Mouse (Mus musculus): ENCODE measurements around the gene Mtg2. TPM values are rescaled to one million over a fixed set of nuclear protein-coding genes. Genes with fewer than 3 reads are reported as not detected.

Mtg2 gene
- total RNA-seq, 2 experiments from 2014 or later, result 1.3 to 2.6 TPM

DNA sequence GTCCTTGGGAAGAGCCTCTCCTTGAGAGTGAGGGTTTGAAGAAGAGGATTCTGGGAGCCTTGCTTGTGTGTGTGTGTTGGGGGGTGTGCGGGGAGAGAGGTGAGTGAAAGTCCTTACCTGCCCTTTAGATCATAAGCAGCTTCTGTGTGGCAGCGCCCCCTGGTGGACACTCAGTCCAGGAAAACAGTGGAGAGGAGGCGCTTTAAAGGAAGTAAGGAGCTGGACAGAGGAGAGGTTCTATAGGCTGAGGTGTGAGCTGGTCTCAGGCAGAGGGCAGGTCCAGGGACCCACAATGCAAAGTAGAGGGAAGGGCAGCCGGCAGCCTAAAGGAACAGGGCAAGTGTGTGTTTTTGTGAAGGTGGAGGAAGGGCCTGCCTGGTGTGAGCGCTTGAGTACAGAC, 19.4 kb upstream of the Mtg2 start:
- peak; percentile 68 for ATAC-seq (replicated peaks; ENCODE audit: low FRiP score, poor library complexity, severe bottlenecking)

DNA sequence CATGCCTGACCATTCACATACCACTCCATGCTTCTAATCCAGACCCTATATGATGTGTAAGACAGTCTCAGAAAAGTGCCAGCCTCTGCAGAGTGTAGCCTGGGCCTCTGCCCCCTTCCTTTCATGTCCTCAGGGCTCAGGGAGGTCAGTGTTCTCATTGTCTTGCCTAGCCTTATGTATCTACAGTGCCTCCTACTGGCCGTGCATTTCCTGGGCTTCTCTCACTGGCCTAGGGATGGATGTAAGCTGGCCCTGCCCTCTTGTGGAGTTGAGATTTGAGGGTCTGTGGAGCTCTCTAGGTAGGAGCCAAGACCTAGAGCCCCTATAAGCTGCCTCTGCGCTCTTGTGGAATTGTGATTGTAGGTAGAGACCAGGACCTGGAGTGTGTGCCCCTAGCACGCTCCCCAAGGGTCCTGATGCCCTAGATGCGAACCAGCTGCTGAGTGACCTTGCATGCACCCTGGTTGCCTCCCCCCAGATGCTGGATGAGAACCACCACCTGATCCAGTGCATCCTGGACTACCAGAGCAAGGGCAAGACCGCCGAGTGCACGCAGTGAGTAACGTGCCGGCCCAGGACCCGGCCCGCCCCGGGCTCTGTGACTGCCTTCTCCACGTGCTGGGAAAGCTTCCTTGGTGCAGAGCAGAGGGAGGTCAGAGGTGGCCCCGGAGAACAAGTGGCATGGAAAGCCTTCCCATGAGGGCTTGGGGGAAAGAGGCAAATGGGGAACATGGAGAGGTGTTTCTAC, 18.2 kb upstream of the Mtg2 start:
- ATAC-seq (replicated peaks; ENCODE audit: low FRiP score, poor library complexity, severe bottlenecking), result 0 out of 2 replicates have a peak, but pooled peaks have one; percentile 16

DNA sequence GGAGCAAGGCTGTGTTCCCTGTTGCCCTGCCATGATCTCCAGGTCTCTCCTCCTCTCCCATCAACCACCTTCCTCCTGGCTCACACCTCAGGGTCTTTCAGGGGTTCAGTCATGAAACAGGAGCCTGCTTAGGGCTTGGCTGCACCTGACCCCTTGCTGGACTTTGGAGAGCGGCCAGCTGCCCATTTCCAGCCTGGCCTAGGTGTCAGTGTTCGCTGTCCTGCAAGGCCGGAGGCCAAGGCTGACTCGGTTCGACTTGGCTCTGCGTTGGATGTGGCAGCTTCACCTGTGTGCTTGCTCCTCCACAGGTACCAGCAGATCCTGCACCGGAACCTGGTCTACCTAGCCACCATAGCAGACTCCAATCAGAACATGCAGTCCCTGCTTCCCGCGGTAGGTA, 17.4 kb upstream of the Mtg2 start:
- no peak for ATAC-seq (replicated peaks; ENCODE audit: low FRiP score, poor library complexity, severe bottlenecking)

GRCm38 (mm10) chr2:180063338-180064131, 6.9 kb upstream of the Mtg2 start:
- no peak for ATAC-seq (replicated peaks; ENCODE audit: low FRiP score, poor library complexity, severe bottlenecking)

DNA sequence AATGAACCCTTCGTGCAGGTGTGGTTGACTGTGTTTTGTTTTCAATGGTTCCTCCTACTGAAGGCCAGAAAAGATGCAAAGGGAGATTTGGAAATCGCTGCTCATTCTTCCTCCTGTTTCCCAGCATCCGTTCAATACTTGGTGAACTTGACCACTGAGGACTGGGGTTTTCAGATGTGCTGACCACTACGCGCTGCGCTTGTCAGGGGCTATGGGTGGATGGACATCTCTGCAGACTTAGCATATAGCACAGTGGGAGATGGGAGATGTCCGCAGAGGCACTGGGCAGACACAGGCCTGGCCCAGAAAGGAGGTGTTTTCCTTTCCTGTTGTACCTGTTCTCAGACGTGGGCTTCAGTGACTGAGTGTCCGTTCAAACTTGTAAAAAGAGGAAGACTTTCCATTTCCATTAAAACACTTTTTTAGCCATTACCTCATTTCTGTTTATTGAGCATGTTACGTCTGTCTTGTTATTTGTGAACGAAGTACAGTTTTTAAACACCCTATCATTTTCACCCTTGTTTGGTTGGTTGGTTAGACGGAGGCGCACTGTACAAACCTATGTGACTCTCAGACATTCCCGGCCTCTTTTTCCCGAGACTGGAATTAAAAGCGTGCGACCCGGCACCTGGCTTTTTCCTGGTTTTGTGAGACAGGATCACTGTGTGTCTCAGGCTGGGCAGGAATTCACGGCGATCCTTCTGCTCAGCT, 463 bp upstream of the Mtg2 start:
- ATAC-seq (replicated peaks; ENCODE audit: low FRiP score, poor library complexity, severe bottlenecking), result peak; percentile 19

DNA sequence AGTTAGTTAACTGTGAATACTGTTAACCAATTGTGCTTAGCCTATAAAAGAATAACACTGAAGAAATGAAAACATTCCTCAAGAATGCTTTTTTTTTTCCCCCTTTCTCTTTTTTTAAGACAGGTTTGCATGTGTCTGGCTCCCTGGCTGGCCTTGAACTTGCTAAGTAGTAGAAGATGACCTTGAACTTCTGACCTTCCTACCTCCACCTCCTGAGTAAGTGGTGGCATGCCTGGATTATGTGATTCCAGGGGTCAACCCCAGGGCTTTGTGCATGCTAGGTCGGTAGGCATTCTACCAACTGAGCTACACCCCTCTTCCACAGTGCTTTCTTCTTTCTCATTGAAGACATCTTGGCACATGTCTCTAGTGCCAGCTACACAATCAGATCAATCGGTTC, 1.3 kb downstream of the Mtg2 start:
- ATAC-seq (replicated peaks; ENCODE audit: low FRiP score, poor library complexity, severe bottlenecking), result no peak

DNA sequence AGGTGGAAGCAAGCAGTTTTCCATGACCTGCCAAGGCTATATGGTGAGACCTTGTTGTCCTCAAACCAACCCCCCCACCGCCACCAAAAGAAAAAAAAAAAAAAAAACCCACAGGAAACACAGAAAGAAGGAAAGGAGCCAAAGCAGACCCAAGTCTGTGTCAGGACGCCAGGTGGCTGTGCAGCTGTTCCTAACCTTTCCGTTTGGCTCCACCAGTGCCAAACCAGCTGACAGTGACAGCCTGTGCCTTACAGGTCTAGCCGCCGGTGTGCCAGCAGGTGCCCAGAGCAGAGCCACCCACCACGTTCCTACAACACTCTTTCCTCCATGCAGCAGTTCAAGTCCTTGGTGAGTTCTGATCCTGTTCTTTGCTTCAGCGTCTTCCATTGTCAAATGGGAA, 2.5 kb downstream of the Mtg2 start:
- ATAC-seq (replicated peaks; ENCODE audit: low FRiP score, poor library complexity, severe bottlenecking), result no peak

GRCm38 (mm10) chr2:180077622-180078021, 7.2 kb downstream of the Mtg2 start:
- ATAC-seq (replicated peaks; ENCODE audit: low FRiP score, poor library complexity, severe bottlenecking), result peak; percentile 22; the same call in 1 of the 2 replicates

DNA sequence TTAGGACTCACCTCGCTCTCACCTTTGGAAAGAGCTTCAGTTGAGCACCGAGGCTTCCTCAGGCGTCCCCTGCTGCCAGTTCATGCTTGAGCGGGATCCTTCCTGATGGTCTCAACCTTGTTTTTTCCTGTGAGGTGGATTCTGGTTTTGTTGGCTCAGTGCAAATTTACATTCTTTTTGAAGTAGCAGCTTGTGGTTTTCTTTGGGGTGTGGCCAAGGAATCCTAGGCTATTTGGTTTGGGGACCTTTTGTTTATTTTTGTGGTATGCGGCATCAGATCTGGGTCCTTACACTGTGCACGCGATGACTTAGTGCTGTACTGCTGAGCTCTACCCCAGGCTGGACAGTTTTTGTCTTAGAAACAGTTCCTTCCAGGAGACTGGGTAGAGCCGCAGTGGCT, 10.3 kb downstream of the Mtg2 start:
- ATAC-seq (replicated peaks; ENCODE audit: low FRiP score, poor library complexity, severe bottlenecking), result no peak

GRCm38 (mm10) chr2:180083063-180083462, 12.7 kb downstream of the Mtg2 start:
- ATAC-seq (replicated peaks; ENCODE audit: low FRiP score, poor library complexity, severe bottlenecking), result no peak

GRCm38 (mm10) chr2:180084565-180084964, 14.2 kb downstream of the Mtg2 start:
- no peak for ATAC-seq (replicated peaks; ENCODE audit: low FRiP score, poor library complexity, severe bottlenecking)

DNA sequence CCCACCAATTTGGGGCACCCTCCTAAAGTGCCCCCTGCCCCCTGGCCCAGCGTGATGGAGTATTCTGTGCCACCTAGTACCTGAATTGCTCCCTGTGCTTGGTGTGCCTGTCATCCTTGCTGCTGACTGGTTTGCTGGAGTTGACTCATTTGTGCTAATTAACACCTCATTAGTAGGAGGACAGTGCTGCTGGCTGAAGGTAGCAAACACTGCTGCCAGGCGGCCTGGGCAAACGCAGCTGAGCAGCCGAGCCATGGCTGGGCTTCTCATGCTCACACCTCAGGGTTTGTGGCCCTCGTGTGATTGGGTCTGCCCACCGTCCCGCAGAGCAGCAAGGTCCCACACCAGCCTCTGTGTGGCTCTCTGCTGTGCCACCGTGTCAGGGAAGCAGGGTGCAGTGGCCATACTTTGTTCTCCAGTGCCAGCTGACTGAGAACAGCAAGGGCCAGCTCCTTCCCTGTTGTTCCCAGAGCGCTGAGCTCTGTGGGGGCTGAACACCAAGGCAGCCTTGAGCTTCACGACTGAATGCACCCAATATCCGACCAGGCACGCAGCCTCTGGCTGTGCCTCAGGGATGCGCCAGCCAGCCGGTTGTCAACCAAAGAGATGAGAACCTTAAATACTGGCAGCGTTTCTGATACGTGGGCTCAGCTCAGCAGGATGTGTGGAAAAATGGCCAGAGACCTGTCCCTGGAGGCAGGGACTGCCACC, 15.7 kb downstream of the Mtg2 start:
- ATAC-seq (replicated peaks; ENCODE audit: low FRiP score, poor library complexity, severe bottlenecking), result no peak

GRCm38 (mm10) chr2:180086637-180087027, 16.2 kb downstream of the Mtg2 start:
- ATAC-seq (replicated peaks; ENCODE audit: low FRiP score, poor library complexity, severe bottlenecking), result no peak

DNA sequence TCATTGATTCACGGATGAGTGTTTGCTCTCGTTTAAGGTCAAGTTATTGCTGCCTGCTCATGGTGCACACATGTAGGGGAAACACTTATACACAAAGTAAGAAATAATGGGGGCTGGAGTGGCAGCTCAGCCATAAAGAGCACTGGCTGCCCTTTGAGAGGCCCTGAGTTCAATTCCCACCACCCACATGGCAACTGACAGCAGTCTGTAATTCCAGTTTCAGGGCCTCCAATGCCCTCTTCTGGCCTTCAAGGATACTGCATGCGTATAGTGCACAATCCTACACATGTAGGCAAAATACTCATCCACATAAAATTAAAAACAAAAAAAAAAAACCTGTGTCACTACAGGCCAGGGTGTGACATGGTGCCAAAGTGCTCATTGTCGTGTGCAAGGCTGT, 17.1 kb downstream of the Mtg2 start:
- ATAC-seq (replicated peaks; ENCODE audit: low FRiP score, poor library complexity, severe bottlenecking), result no peak

DNA sequence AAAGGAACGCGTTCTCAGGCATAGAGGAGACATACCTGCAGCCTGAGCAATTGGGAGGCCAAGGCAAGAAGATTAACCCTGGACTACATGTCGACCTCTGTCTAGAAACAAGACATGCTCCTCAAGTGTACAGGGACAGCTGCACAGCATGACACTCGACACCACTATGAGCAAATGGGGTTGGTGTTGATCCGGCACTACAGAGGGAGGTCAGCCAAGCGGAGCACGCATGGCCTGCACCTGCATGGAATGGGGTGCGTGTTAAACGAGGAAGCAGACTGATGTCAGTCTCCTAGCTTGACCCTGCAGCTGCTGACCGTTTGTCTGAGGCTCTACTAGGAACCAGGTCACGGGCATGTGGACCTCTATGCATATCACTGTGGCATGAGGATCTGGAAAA, 19.9 kb downstream of the Mtg2 start:
- ATAC-seq (replicated peaks; ENCODE audit: low FRiP score, poor library complexity, severe bottlenecking), result peak; percentile 53

GRCm38 (mm10) chr2:180095711-180096110, 25.3 kb downstream of the Mtg2 start:
- no peak for ATAC-seq (replicated peaks; ENCODE audit: low FRiP score, poor library complexity, severe bottlenecking)

DNA sequence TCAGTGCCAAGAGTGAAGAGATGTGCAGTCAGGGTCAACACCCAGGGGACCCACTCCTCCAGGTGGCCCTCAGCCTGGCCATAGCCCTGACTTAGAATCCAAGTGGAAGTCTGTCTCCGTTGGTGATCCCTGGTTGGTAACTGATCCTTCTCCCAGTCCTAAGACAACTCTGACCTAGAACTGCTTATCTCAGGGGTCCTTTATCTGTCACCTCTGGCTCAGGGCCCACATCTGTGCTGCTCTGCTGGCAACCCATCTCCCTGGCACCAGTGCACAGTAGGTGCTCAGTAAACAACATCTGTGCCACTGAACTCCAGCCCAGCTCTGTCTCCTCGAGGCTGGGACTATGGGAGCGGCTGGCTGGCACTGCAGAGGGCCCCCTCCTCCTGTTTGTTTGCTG, 27.2 kb downstream of the Mtg2 start:
- ATAC-seq (replicated peaks; ENCODE audit: low FRiP score, poor library complexity, severe bottlenecking), result no peak

DNA sequence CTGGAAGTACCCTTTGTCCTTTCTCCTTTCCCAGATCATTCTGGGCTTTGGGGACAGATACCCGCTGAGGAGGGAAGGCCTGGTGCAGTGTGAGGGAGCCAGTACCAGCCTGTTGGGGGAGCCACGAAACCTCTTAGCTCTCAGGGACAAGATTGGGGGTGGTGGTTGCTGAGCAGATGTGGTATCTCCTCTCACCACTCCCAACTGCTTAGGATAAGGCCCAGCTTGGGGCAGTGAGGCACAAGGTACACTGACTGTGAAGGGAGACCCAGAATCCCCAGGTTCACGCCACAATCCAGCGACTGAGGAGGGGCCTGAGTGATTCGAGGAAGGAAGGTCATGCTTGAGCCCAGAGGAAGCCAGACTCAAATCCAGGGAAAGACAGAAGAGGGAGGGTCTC, 27.8 kb downstream of the Mtg2 start:
- ATAC-seq (replicated peaks; ENCODE audit: low FRiP score, poor library complexity, severe bottlenecking), result no peak

DNA sequence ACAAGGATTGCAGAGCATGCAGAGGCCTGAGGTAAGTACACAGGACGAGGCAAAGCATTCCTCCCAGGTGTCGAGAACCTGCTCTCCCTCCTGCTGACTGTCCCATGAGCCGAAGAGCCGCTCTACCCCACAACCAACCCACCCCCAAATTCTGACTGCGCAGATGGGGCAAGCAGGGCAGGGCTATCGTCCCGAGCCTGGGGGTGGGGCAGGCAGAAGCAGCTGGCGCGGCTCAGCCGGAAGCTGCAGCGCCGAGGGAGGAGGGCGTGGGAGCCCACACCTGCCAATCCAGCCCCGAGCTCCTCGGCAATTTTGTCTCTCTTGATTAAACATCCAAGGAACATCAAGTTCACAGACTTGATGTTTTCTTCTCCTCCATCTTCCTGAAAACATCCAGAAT, 29.1 kb downstream of the Mtg2 start:
- ATAC-seq (replicated peaks; ENCODE audit: low FRiP score, poor library complexity, severe bottlenecking), result no peak

Measured in erythroid progenitor cell, adult 5-6 weeks (primary cell).